Mouse (Mus musculus): ENCODE results near the gene Ltbp1.

Gene Ltbp1

GRCm38 (mm10) chr17:75005281-75005684, at the start of gene Ltbp1:
TSS of gene Ltbp1 (plus strand) at chr17:75005568.
- DNase-seq (ENCODE audit: low spot score) = peak; percentile 85

- DNase-seq (ENCODE audit: low spot score) = no peak
Observed at GRCm38 (mm10) chr17:74959481-74960245, 45.7 kb upstream of the Ltbp1 start.

- DNase-seq (ENCODE audit: low spot score) = no peak
Observed at GRCm38 (mm10) chr17:74963222-74963621, 42.1 kb upstream of the Ltbp1 start.

GRCm38 (mm10) chr17:74963861-74964260, 41.5 kb upstream of the Ltbp1 start:
- no peak for DNase-seq (ENCODE audit: low spot score)

GRCm38 (mm10) chr17:74967298-74967848, 38.0 kb upstream of the Ltbp1 start:
- DNase-seq (ENCODE audit: low spot score) = peak; percentile 60

- DNase-seq (ENCODE audit: low spot score) = no peak
Observed at GRCm38 (mm10) chr17:74968152-74968712, 37.1 kb upstream of the Ltbp1 start.

DNA sequence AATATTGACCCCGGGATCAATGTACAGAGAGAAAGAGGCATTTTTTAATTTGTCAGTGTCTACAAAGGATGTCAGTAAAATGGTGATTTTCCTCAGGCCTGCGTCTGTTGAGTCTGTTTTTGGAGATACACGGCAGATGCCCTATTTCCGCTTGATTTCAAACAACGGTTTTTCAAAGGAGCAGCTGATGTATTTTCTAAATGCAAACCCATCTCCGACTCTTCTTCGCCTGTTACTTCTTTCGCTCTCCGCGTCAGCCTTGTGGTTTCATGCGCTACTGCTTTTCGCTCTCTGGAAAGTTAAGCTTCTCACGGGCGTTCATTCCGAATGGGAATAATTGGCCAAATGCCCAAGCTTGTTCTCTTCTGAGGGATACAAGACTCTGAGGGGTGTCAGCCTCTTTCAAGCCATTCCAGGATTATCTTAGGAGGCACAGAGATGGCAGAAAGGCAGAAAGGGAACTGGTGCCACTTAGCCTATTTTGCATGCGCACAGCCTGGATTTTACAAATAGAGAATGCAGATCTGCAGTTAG, 36.6 kb upstream of the Ltbp1 start:
- DNase-seq (ENCODE audit: low spot score) = no peak

- no peak for DNase-seq (ENCODE audit: low spot score)
Observed at GRCm38 (mm10) chr17:74975192-74975591, 30.2 kb upstream of the Ltbp1 start.

GRCm38 (mm10) chr17:74976167-74976985, 29.0 kb upstream of the Ltbp1 start:
- DNase-seq (ENCODE audit: low spot score) = no peak

- no peak for DNase-seq (ENCODE audit: low spot score)
Observed at GRCm38 (mm10) chr17:74979767-74980166, 25.6 kb upstream of the Ltbp1 start.

- DNase-seq (ENCODE audit: low spot score) = no peak
Observed at GRCm38 (mm10) chr17:74981703-74982102, 23.7 kb upstream of the Ltbp1 start.

DNA sequence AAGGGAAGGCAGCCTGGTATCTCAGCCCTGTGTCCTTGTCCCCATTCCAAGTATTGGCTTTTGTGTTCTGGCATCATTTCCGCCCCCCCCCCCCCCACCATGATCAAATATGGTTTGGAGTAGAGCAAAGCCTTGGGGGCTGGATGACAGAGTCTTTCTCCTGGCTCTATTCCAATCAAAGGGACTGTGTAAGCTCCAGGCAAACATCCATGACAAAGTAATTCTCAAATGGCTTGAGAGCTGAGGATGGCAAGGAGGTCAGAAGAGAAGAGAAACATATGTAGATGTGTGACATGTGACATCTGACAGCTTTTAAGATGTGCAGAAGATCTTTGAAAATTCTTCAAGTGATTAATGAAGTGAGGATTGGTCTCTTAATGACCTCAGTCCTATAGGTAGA, 22.5 kb upstream of the Ltbp1 start:
- no peak for DNase-seq (ENCODE audit: low spot score)

DNA sequence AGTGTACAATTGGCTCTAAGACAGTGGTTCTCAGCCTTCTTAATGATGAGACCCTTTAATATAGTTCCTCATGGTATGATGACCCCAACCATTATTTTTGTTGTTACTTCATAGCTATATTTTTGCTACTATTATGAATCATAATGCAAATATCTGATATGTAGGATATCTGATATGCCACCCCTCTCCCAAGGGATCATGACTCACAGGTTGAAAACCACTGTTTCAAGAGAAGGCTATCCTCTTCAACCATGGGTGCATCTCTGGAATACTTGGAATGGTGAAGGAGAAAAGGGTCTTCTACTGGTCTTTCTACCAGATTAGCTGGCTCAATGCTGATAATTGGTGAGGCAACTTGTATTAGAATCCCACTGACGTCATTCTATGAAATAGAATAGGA, 21.3 kb upstream of the Ltbp1 start:
- no peak for DNase-seq (ENCODE audit: low spot score)

- DNase-seq (ENCODE audit: low spot score) = no peak
Observed at GRCm38 (mm10) chr17:74984681-74985080, 20.7 kb upstream of the Ltbp1 start.

DNA sequence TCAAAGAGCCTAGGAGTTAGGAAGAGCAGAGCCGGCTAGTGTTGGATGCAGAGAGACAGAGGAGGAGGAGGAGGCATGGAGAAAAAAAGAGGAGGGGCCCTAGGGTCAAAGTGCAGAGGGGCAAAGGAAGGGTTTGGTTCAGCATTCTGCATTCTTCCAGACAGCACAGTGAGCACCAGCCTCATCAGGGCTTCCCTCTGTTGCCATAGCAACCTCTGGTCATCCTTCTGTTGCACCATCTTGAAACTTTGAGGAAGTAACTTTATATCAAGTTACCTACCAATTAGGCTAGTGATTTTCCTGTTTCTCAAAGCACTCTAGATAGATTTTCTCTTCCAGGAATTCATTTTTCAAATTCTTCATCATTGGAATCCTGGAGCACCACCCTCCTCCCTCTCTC, 18.3 kb upstream of the Ltbp1 start:
- no peak for DNase-seq (ENCODE audit: low spot score)

DNA sequence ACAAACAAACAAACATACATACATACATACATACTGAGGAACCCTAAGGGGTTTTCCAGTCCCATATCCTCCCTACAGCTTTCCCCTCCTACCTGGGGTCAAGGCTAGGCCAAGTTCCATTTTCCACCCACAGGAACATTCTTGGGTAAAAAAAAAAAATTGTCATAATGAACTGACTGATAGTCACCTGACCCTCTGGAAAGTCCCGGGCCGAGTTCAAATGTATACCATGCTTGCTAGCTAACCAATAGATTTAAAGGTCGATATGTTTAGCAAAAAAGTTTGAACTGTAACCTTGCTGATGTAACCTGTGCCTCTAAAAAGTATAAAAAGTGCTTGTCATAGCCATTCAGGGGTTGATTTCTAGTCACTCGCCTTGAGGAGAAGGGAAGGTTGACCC, 15.7 kb upstream of the Ltbp1 start:
- no peak for DNase-seq (ENCODE audit: low spot score)

GRCm38 (mm10) chr17:74990561-74990960, 14.8 kb upstream of the Ltbp1 start:
- no peak for DNase-seq (ENCODE audit: low spot score)

- peak; percentile 90 for DNase-seq (ENCODE audit: low spot score)
Observed at GRCm38 (mm10) chr17:74993726-74994581, 11.4 kb upstream of the Ltbp1 start.

DNA sequence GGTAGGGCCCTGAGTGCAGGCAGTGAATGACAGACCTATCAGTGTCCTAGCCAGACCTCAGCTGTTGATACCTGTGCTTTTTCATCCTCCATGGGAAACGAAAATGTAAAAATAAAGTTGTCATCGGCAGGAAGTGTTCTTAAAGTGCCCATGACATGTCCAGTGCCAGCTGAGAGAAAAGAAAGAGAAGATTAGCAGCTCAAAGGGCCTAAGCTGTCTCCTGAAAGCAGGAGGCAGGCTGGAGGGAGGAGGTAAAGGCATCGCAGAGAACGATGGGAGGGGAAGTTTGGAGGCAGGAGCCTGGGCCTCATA, 10.8 kb upstream of the Ltbp1 start:
- DNase-seq (ENCODE audit: low spot score) = no peak

DNA sequence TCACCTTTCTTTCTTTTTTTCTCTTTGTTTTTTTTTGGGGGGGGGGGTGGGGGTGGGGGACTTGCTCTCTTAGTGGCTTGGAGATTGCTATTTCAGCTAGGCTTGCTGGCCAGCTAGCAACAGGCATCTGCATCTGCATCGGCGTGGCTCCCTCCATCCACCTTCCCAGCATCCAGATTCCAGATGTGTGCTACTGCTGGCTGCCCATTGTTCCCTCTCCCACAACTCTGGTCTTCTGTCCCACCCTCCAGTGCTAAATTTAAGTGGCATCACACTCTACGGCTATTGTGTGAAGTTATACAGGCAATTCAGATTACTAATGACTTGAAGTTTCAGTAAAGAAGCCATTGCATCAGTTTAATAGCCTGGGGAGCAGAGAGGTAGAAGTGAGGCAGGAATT, 10.1 kb upstream of the Ltbp1 start:
- DNase-seq (ENCODE audit: low spot score) = no peak

- DNase-seq (ENCODE audit: low spot score) = no peak
Observed at GRCm38 (mm10) chr17:75000066-75000465, 5.3 kb upstream of the Ltbp1 start.

DNA sequence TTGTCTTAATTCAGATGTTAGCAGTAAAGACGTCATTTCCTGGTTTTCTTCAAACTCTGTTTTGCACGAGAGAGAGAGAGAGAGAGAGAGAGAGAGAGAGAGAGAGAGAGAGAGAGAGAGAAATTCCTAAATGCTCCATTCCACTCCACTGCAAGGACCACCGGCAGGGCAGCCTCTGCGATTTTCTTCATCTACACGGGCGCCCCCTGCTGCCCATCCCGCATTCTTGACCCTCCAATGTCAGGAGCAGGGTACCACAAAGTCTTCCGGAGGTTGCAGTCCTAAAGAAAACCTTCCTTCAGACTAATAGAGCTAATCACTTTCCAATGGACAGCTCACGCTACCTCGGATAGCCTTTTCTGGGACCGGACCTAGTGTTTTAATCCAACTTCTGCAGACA, 548 bp upstream of the Ltbp1 start:
- peak; percentile 94 for DNase-seq (ENCODE audit: low spot score)
